Comparison of ENCODE assay signal across 8 mouse cellular contexts in genomic region chr17:70750236-70751160, GRCm38 (mm10).
DNase-seq lines count a peak whose midpoint lies in the region; ATAC-seq and TF ChIP-seq lines count a peak whose summit lies in the region.

No protein-coding gene starts in this region.

- peak overlapping the region; percentile 92 for H3K27ac ChIP-seq in heart, embryonic 10.5 days
- no peak overlapping the region for H3K27ac ChIP-seq in forebrain, embryonic 15.5 days (replicated peaks)
- no peak overlapping the region for H3K27ac ChIP-seq in liver, embryonic 15.5 days (replicated peaks)

- no peaks in the 10 kb centered on the region for H3K9me3 ChIP-seq in heart, embryonic 10.5 days
- H3K9me3 ChIP-seq in E14TG2a.4 (ENCODE audit: low read length): no peaks in the 10 kb centered on the region
- H3K9me3 ChIP-seq in forebrain, embryonic 15.5 days: no peaks in the 10 kb centered on the region
- H3K9me3 ChIP-seq in liver, embryonic 15.5 days (replicated peaks): no peaks in the 10 kb centered on the region

- H3K4me1 ChIP-seq in heart, embryonic 10.5 days: peaks cover 31% of the 10 kb centered on the region
- H3K4me1 ChIP-seq in E14TG2a.4 (replicated peaks; ENCODE audit: low read depth, low read length): peaks cover 86% of the 10 kb centered on the region
- H3K4me1 ChIP-seq in forebrain, embryonic 15.5 days: peaks cover 30% of the 10 kb centered on the region
- 0 out of 2 replicates have a peak, but pooled peaks cover 14% of the 10 kb centered on the region for H3K4me1 ChIP-seq in liver, embryonic 15.5 days (replicated peaks)

- H3K36me3 ChIP-seq in heart, embryonic 10.5 days: no peaks in the 10 kb centered on the region
- H3K36me3 ChIP-seq in E14TG2a.4 (ENCODE audit: insufficient read depth, low read length): peaks cover 3% of the 10 kb centered on the region; the same call in 1 of the 2 replicates
- H3K36me3 ChIP-seq in forebrain, embryonic 15.5 days: no peaks in the 10 kb centered on the region
- H3K36me3 ChIP-seq in liver, embryonic 15.5 days (replicated peaks): no peaks in the 10 kb centered on the region

- H3K9ac ChIP-seq in forebrain, embryonic 15.5 days (replicated peaks): peak overlapping the region; percentile 5; the same call in 1 of the 2 replicates
- H3K9ac ChIP-seq in liver, embryonic 15.5 days: no peak overlapping the region

- no peak for TF ChIP-seq CTCF in E14TG2a.4 (conservative IDR thresholded peaks at IDR 0.05; ENCODE audit: low read length)

- WGBS in heart, embryonic 10.5 days: 28% methylated on average over 17 of the region's 17 CpGs
- WGBS in forebrain, embryonic 15.5 days: 37% methylated on average over 17 of the region's 17 CpGs
- WGBS in liver, embryonic 15.5 days (ENCODE audit: insufficient replicate concordance): 27% methylated on average over 17 of the region's 17 CpGs

- H3K4me2 ChIP-seq in forebrain, embryonic 15.5 days (replicated peaks): peak overlapping the region; percentile 34
- H3K4me2 ChIP-seq in liver, embryonic 15.5 days: peak overlapping the region; percentile 56

- H3K4me3 ChIP-seq in heart, embryonic 10.5 days: peak overlapping the region; percentile 62
- peak overlapping the region; percentile 85 for H3K4me3 ChIP-seq in E14TG2a.4 (replicated peaks; ENCODE audit: low read length)
- peak overlapping the region; percentile 25; the same call in 1 of the 2 replicates for H3K4me3 ChIP-seq in forebrain, embryonic 15.5 days
- peak overlapping the region; percentile 40; the same call in 1 of the 2 replicates for H3K4me3 ChIP-seq in liver, embryonic 15.5 days (replicated peaks)

- no peak for ATAC-seq in forebrain, embryonic 15.5 days (replicated peaks)
- ATAC-seq in liver, embryonic 15.5 days (ENCODE audit: insufficient read depth): no peak

- peaks cover 9% of the 10 kb centered on the region; the same call in 1 of the 2 replicates for H3K27me3 ChIP-seq in heart, embryonic 10.5 days (ENCODE audit: insufficient read depth, poor library complexity, severe bottlenecking)
- no peaks in the 10 kb centered on the region for H3K27me3 ChIP-seq in E14TG2a.4 (ENCODE audit: insufficient read depth, low read length)
- H3K27me3 ChIP-seq in forebrain, embryonic 15.5 days: peaks cover 9% of the 10 kb centered on the region; the same call in 1 of the 2 replicates
- peaks cover 64% of the 10 kb centered on the region for H3K27me3 ChIP-seq in liver, embryonic 15.5 days

- no peak for DNase-seq in heart, embryonic 10.5 days (ENCODE audit: low spot score)
- DNase-seq in heart, adult 9 months (ENCODE audit: low spot score in 2 of 2): no peak
- no peak for DNase-seq in gastrocnemius, adult 18-20 months (ENCODE audit: low spot score)
- no peak for DNase-seq in embryo, embryonic 9.5 days (ENCODE audit: extremely low spot score)
- DNase-seq in cerebellum, postnatal 10 days: no peak

Comparison
In these comparisons a context has a peak if more than half of its experiments do, and no peak if none do; other contexts are left out.
1. H3K4me3 ChIP-seq: peak in every context shown above with its lines; median percentile 85 in E14TG2a.4; 62 in heart, embryonic 10.5 days; 40 in liver, embryonic 15.5 days; 25 in forebrain, embryonic 15.5 days.